Mouse (Mus musculus): Measurements from ENCODE around the gene Gm10073.

DNA sequence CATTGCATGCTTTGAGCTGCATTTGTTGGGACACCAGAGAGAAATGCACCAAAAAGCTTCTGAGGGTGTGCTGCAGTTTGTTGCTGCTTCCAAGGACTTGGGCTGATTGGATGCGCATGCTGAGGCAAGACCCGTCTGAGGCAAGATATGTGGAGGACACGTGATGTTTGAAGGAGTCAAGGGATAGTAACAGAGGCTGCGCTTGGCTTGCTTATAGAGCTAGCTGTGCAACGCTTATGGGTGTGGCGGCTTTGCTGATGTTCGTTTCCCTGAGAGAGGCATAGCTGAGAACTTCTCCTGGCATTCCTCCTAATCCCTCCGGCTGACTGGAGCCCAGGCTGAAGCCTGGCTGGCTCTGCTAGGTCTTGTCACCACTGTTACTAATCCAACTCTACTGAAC is 13.6 kb upstream of the Gm10073 start:
- TF ChIP-seq TCF12 (IDR thresholded peaks at IDR 0.05; ENCODE audit: low read depth, low read length) (no peak), POLR2A (IDR thresholded peaks at IDR 0.05; ENCODE audit: low read depth, low read length) (no peak), USF2 (conservative IDR thresholded peaks at IDR 0.05; ENCODE audit: low read depth, low read length) (no peak), SIN3A (IDR thresholded peaks at IDR 0.05; ENCODE audit: low read length) (no peak)
